Mouse (Mus musculus) natural killer cell, adult 2 months (primary cell): ENCODE measurements at regions not wholly inside any gene's neighbourhood (a gene's known extent, or its start where the extent isn't known, plus 50 kb on each side); places are given as distances from the start of the nearest gene placed in this dataset.

Experiments used
- DNase-seq, 2 experiments: peaks; one replicate each; pipeline ENCODE4 v3.0.0; 2022; ENCODE audit warnings: low spot score in 2 of 2

- no peak for DNase-seq
Measured at GRCm38 (mm10) chr1:73214305-73214946, 198.7 kb upstream of the Tnp1 start.

- no peak for DNase-seq
Measured at GRCm38 (mm10) chr1:73207421-73207820, 191.7 kb upstream of the Tnp1 start.

GRCm38 (mm10) chr1:73205788-73206187 lies 190.1 kb upstream of the Tnp1 start:
- no peak for DNase-seq

- no peak for DNase-seq
Measured at GRCm38 (mm10) chr1:73200112-73200511, 184.4 kb upstream of the Tnp1 start.

- no peak for DNase-seq
Measured at GRCm38 (mm10) chr1:73190832-73191231, 175.1 kb upstream of the Tnp1 start.

GRCm38 (mm10) chr1:73188796-73189195 lies 173.1 kb upstream of the Tnp1 start:
- DNase-seq = no peak

GRCm38 (mm10) chr1:73184477-73184876 lies 168.8 kb upstream of the Tnp1 start:
- no peak for DNase-seq

GRCm38 (mm10) chr1:73178810-73179209 lies 163.1 kb upstream of the Tnp1 start:
- DNase-seq = no peak

GRCm38 (mm10) chr1:73177076-73177475 lies 161.4 kb upstream of the Tnp1 start:
- no peak for DNase-seq

- DNase-seq = no peak
Measured at GRCm38 (mm10) chr1:73170668-73171008, 154.9 kb upstream of the Tnp1 start.

- DNase-seq = no peak
Measured at GRCm38 (mm10) chr1:73169929-73170667, 154.4 kb upstream of the Tnp1 start.

- DNase-seq = no peak
Measured at GRCm38 (mm10) chr1:73169077-73169869, 153.6 kb upstream of the Tnp1 start.

- no peak for DNase-seq
Measured at GRCm38 (mm10) chr1:73160199-73160598, 144.5 kb upstream of the Tnp1 start.

- DNase-seq = no peak
Measured at GRCm38 (mm10) chr1:73159405-73159976, 143.8 kb upstream of the Tnp1 start.

GRCm38 (mm10) chr1:73153438-73154097 lies 137.9 kb upstream of the Tnp1 start:
- no peak for DNase-seq

GRCm38 (mm10) chr1:73149926-73150325 lies 134.2 kb upstream of the Tnp1 start:
- DNase-seq = no peak

- DNase-seq = no peak
Measured at GRCm38 (mm10) chr1:73142845-73143244, 127.1 kb upstream of the Tnp1 start.

- no peak for DNase-seq
Measured at GRCm38 (mm10) chr1:73140557-73141345, 125.0 kb upstream of the Tnp1 start.

GRCm38 (mm10) chr1:73130215-73130861 lies 114.6 kb upstream of the Tnp1 start:
- DNase-seq = no peak

- DNase-seq = no peak
Measured at GRCm38 (mm10) chr1:73123012-73123411, 107.3 kb upstream of the Tnp1 start.

GRCm38 (mm10) chr1:73118661-73119060 lies 103.0 kb upstream of the Tnp1 start:
- DNase-seq = no peak
